Mouse (Mus musculus) stomach, postnatal 0 days (tissue): ENCODE data around the gene Parva. TPM values are rescaled to one million over a fixed set of nuclear protein-coding genes. Genes with fewer than 3 reads are reported as not detected.

Experiments
- ATAC-seq: fragments of 200-750 bp; cut with Nextera tagmentation; 2 replicates; pipeline ENCODE4 v1.8.0; 2017; ENCODE audit not compliant: low FRiP score, low TSS enrichment
- DNase-seq: peaks from one replicate; pipeline ENCODE4 v3.0.0-alpha.2; 2016; ENCODE audit warnings: low spot score
- H3K27ac ChIP-seq: fragments of 300-500 bp; sonication (generic); replicated peaks from 2 replicates; pipeline ENCODE4 v1.5.1; 2014; ENCODE audit warnings: mild to moderate bottlenecking, control low read depth
- H3K27me3 ChIP-seq: fragments of 300-500 bp; sonication (generic); 2 replicates; pipeline ENCODE4 v1.6.1; 2014; ENCODE audit warnings: low read length; ENCODE audit not compliant: control insufficient read depth, insufficient read depth
- H3K36me3 ChIP-seq: fragments of 300-500 bp; sonication (generic); 2 replicates; pipeline ENCODE4 v1.6.1; 2014; ENCODE audit warnings: low read length, mixed read lengths; ENCODE audit not compliant: control insufficient read depth, insufficient read depth
- H3K4me1 ChIP-seq: fragments of 300-500 bp; sonication (generic); replicated peaks from 2 replicates; pipeline ENCODE4 v1.6.1; 2014; ENCODE audit warnings: antibody characterized with exemption; ENCODE audit not compliant: control insufficient read depth, insufficient read depth
- H3K4me2 ChIP-seq: fragments of 300-500 bp; sonication (generic); replicated peaks from 2 replicates; pipeline ENCODE4 v1.6.1; 2014; ENCODE audit warnings: low read depth, mild to moderate bottlenecking, control low read depth, moderate library complexity
- H3K4me3 ChIP-seq: fragments of 300-500 bp; sonication (generic); 2 replicates; pipeline ENCODE4 v1.5.1; 2014; ENCODE audit warnings: low read depth, low read length, control low read depth
- H3K9ac ChIP-seq: fragments of 300-500 bp; sonication (generic); 2 replicates; pipeline ENCODE4 v1.6.1; 2014; ENCODE audit warnings: mild to moderate bottlenecking, low read length, control low read depth, mixed read lengths
- H3K9me3 ChIP-seq: fragments of 300-500 bp; sonication (generic); 2 replicates; pipeline ENCODE4 v1.6.1; 2016; ENCODE audit warnings: low read length; ENCODE audit not compliant: control insufficient read depth
- CTCF ChIP-seq: IDR thresholded peaks from 2 replicates; pipeline ENCODE4 v1.5.1; 2016; ENCODE audit warnings: antibody characterized with exemption, low read depth, mild to moderate bottlenecking, moderate library complexity
- EP300 ChIP-seq: optimal IDR thresholded peaks from 2 replicates; pipeline ENCODE3; 2016; ENCODE audit warnings: antibody characterized with exemption
- WGBS: fragments of 180-500 bp; shearing (Covaris S2); extraction: QIAGEN DNeasy Blood & Tissue Kit; methylation state at CpG from one replicate; pipeline ENCODE4 v1.1.7; 2014; 5-methylcytosine and 5-hydroxymethylcytosine counted together
- polyA plus RNA-seq: library from polyadenylated mRNA; unstranded; fragments of >200 nt; fragmentation: Nextera tagmentation; extraction: Ambion mirVana; gene quantifications from 2 replicates; pipeline ENCODE4 v1.2.1, GENCODE M21; 2015

The Parva gene
- polyA plus RNA-seq, 1 experiment from 2014 or later, result 72.3 TPM

GRCm38 (mm10) chr7:112627481-112627880, 200.2 kb downstream of the Parva start:
- H3K36me3 ChIP-seq, result no peaks in the 10 kb centered on the region
- no peak for ATAC-seq
- WGBS, result 36% methylated on average over 4 of the region's 4 CpGs
- H3K4me3 ChIP-seq, result no peak overlapping the region
- DNase-seq, result no peak
- H3K4me2 ChIP-seq, result no peak overlapping the region
- no peak for TF ChIP-seq EP300
- TF ChIP-seq CTCF, result no peak
- no peaks in the 10 kb centered on the region for H3K9me3 ChIP-seq
- H3K4me1 ChIP-seq, result no peaks in the 10 kb centered on the region; the same call in 1 of the 2 replicates
- no peak overlapping the region for H3K9ac ChIP-seq
- no peak overlapping the region for H3K27ac ChIP-seq
- H3K27me3 ChIP-seq, result no peaks in the 10 kb centered on the region

GRCm38 (mm10) chr7:112634505-112635213, 207.4 kb downstream of the Parva start:
- Histone ChIP-seq H3K9ac (no peak overlapping the region), H3K9me3 (peaks cover 5% of the 10 kb centered on the region; the same call in 1 of the 2 replicates), H3K27ac (no peak overlapping the region), H3K4me2 (no peak overlapping the region), H3K27me3 (no peaks in the 10 kb centered on the region), H3K4me1 (no peaks in the 10 kb centered on the region), H3K36me3 (no peaks in the 10 kb centered on the region), H3K4me3 (no peak overlapping the region)
- DNase-seq (peak; percentile 28), ATAC-seq (no peak; the same call in 1 of the 2 replicates)
- WGBS, result 65% methylated on average over 10 of the region's 10 CpGs
- peak; percentile 34 for TF ChIP-seq EP300
- no peak for TF ChIP-seq CTCF

GRCm38 (mm10) chr7:112635936-112636335, 208.6 kb downstream of the Parva start:
- peaks cover 5% of the 10 kb centered on the region; the same call in 1 of the 2 replicates for H3K9me3 ChIP-seq
- no peak for DNase-seq
- WGBS, result 91% methylated on average over 2 of the region's 2 CpGs
- no peak overlapping the region for H3K9ac ChIP-seq
- TF ChIP-seq CTCF (peak; percentile 11; the same call in 1 of the 2 replicates), EP300 (no peak)
- H3K27me3 ChIP-seq, result no peaks in the 10 kb centered on the region
- ATAC-seq, result no peak
- H3K36me3 ChIP-seq, result no peaks in the 10 kb centered on the region
- H3K4me1 ChIP-seq, result no peaks in the 10 kb centered on the region
- H3K4me2 ChIP-seq, result no peak overlapping the region
- H3K4me3 ChIP-seq, result no peak overlapping the region
- H3K27ac ChIP-seq, result no peak overlapping the region

Other genes starting within 250 kb of the Parva start
- gene Mical2, start 201.6 kb upstream of the Parva start, polyA plus RNA-seq, result 8.4 and 8.8 TPM in 2 replicates